Mouse (Mus musculus) liver, embryonic 14.5 days (tissue): ENCODE data around the gene Sf3a1. TPM values are rescaled to one million over a fixed set of nuclear protein-coding genes. Genes with fewer than 3 reads are reported as not detected.

Source experiments
- ATAC-seq: fragments of 200-750 bp; cut with Nextera tagmentation; 2 replicates; pipeline ENCODE4 v1.8.0; 2017; ENCODE audit warnings: moderate number of reproducible peaks, mild to moderate bottlenecking, moderate library complexity; ENCODE audit not compliant: insufficient read depth
- DNase-seq, 3 experiments: peaks; one replicate each; pipeline ENCODE4 v3.0.0-alpha.2; 2012 to 2013; ENCODE audit warnings: low read depth in 3 of 3, low spot score in 3 of 3
- H3K27ac ChIP-seq: fragments of 300-500 bp; sonication (generic); 2 replicates; pipeline ENCODE4 v1.5.1; 2014; ENCODE audit warnings: moderate library complexity, mild to moderate bottlenecking, control low read depth, inconsistent platforms
- H3K27me3 ChIP-seq: fragments of 300-500 bp; sonication (generic); 2 replicates; pipeline ENCODE4 v1.6.1; 2014; ENCODE audit warnings: mild to moderate bottlenecking, low read length, moderate library complexity; ENCODE audit not compliant: control insufficient read depth, insufficient read depth
- H3K36me3 ChIP-seq: fragments of 300-500 bp; sonication (generic); replicated peaks from 2 replicates; pipeline ENCODE4 v1.6.1; 2014; ENCODE audit warnings: low read depth; ENCODE audit not compliant: control insufficient read depth, insufficient read depth
- H3K4me1 ChIP-seq, 2 experiments: fragments of 200-500 bp in 1 of 2; fragments of 300-500 bp in 1 of 2; sonication (generic) in 1 of 2; replicated peaks; 2 replicates each; pipeline ENCODE4 v1.6.1; 2012 to 2014; ENCODE audit warnings: antibody characterized with exemption in 1 of 2, inconsistent platforms in 1 of 2, low read length in 1 of 2; ENCODE audit not compliant: control insufficient read depth in 2 of 2, insufficient read depth in 2 of 2
- H3K4me2 ChIP-seq: fragments of 300-500 bp; sonication (generic); 2 replicates; pipeline ENCODE4 v1.6.1; 2014; ENCODE audit warnings: low read depth, mild to moderate bottlenecking, control low read depth, moderate library complexity
- H3K4me3 ChIP-seq, 2 experiments: fragments of 200-500 bp in 1 of 2; fragments of 300-500 bp in 1 of 2; sonication (generic) in 1 of 2; 2 replicates each; pipeline ENCODE4 v1.5.1; 2012 to 2014; ENCODE audit warnings: low read depth in 2 of 2, low read length in 2 of 2, mild to moderate bottlenecking in 2 of 2, control low read depth in 1 of 2, inconsistent platforms in 1 of 2, moderate library complexity in 1 of 2; ENCODE audit not compliant: insufficient read depth in 1 of 2
- H3K9ac ChIP-seq: fragments of 300-500 bp; sonication (generic); replicated peaks from 2 replicates; pipeline ENCODE4 v1.6.1; 2014; ENCODE audit warnings: mild to moderate bottlenecking, control low read depth, moderate library complexity
- H3K9me3 ChIP-seq: fragments of 300-500 bp; sonication (generic); 2 replicates; pipeline ENCODE4 v1.6.1; 2016; ENCODE audit warnings: low read length, mixed read lengths; ENCODE audit not compliant: control insufficient read depth
- CTCF ChIP-seq: IDR thresholded peaks from 2 replicates; pipeline ENCODE4 v1.5.1; 2016; ENCODE audit warnings: antibody characterized with exemption, low read depth, control low read depth
- EP300 ChIP-seq: IDR thresholded peaks from 2 replicates; pipeline ENCODE4 v1.6.1; 2016; ENCODE audit warnings: antibody characterized with exemption, low read depth
- WGBS: fragments of 180-500 bp; shearing (Covaris S2); extraction: QIAGEN DNeasy Blood & Tissue Kit; methylation state at CpG from one replicate; pipeline ENCODE4 v1.1.7; 2014; ENCODE audit not compliant: insufficient replicate concordance; 5-methylcytosine and 5-hydroxymethylcytosine counted together
- polyA plus RNA-seq, 2 experiments: library from polyadenylated mRNA; depleted of rRNA in 1 of 2; stranded (reverse) in 1 of 2; unstranded in 1 of 2; fragments of >200 nt; fragmentation: Nextera tagmentation in 1 of 2; extraction: Ambion mirVana in 1 of 2; gene quantifications; 2 replicates each; pipeline versions ENCODE4 v1.2.1 to v1.2.3; 2012 to 2014

The Sf3a1 gene
- polyA plus RNA-seq, 2 experiments: 18.6 to 23.5 TPM

- 51% methylated on average over 2 of the region's 2 CpGs for WGBS
- Histone ChIP-seq H3K4me1 (peaks cover 5 to 9% of the 10 kb centered on the region in 2 experiments), H3K27ac (no peak overlapping the region), H3K27me3 (no peaks in the 10 kb centered on the region), H3K4me3 (no peak overlapping the region), H3K9me3 (no peaks in the 10 kb centered on the region), H3K9ac (no peak overlapping the region), H3K4me2 (no peak overlapping the region), H3K36me3 (no peaks in the 10 kb centered on the region; the same call in 1 of the 2 replicates)
- DNase-seq (no peak), ATAC-seq (no peak)
- TF ChIP-seq EP300: no peak
- no peak for TF ChIP-seq CTCF
Observed at GRCm38 (mm10) chr11:4138964-4139363, 21.2 kb upstream of the Sf3a1 start.

DNA sequence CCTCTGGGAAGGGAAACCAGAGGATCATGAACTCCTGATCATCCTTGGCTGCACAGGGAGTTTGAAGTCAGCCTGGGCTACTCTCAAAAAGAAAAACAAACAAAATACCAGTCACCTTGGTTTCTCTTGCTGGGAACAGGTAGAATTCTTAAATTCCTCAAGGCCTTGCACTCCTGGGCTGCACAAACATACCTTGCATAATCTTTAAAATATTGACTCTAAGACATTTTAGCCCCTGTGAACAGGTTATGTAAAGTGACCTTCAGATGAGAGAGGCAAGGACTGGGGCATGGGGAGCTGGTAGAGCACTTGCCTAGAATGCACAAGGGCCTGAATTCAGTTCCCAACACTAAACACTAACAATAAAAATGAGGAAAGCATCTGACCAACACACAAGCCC lies 18.6 kb upstream of the Sf3a1 start:
- H3K9ac ChIP-seq: no peak overlapping the region
- ATAC-seq: no peak
- H3K4me1 ChIP-seq: no peaks in the 10 kb centered on the region
- H3K27me3 ChIP-seq: no peaks in the 10 kb centered on the region
- TF ChIP-seq CTCF: no peak
- TF ChIP-seq EP300: no peak
- no peak overlapping the region for H3K27ac ChIP-seq
- no peak overlapping the region for H3K4me2 ChIP-seq
- no peaks in the 10 kb centered on the region; the same call in 1 of the 2 replicates for H3K36me3 ChIP-seq
- no peak for DNase-seq
- no peak overlapping the region for H3K4me3 ChIP-seq
- no peaks in the 10 kb centered on the region for H3K9me3 ChIP-seq

DNA sequence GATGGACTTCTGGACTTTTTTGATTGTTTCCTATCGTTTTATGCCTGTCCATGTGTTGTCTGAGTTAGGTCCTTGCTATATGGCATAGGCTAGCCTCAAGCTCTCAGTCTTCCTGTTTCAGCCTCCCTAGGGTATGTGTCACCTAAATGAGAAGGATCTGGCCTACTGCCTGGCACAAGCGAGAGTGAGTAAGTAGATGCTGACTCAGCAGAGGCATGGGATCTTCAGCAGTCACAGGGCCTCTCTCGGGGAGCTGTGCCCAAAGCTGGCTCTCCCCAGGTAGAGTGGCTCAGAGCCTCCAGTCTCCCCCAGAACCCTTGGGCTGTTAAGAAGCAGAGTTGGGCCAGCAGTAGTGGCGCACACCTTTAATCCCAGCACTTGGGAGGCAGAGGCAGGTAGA lies 17.8 kb upstream of the Sf3a1 start:
- ATAC-seq: no peak

DNA sequence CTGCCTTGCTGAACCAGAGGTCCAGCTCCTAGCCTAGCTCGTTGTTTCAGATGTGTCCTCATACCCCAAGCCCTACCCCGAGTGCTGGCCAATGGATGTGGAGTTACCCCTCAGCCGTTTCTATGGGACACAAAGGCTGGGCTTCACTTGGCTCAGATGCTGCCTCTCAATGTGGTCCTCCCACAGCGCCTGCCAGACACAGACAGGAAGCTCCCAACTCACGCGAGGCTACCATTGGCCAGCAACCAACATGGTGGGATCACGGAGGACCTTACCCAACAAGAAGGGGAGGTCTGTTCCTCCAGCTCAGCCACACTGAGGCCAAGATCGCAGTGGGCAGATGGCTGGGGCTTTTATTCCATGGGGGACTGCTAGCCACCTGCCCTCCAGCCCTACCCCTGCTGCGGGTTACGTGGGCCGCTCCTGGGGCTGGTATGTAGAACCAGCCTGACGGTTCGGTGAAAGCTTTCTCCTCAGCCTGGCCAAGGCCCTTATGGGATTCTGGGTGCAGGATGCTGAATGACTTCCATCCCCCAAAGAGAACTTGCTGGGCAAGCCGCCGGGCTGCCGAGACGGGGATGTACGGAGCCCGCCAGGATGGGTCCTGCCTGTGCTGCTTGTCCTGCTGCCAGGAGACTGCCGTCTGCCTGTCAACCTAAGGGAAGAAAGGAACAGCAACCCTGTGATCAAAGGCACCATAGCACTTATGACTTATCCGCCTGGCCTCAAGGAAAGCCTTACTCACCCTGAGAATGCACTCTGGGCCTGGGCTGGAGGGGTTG lies 16.7 kb upstream of the Sf3a1 start:
- no peak overlapping the region for H3K4me3 ChIP-seq
- WGBS: 80% methylated on average over 21 of the region's 21 CpGs
- H3K27ac ChIP-seq: no peak overlapping the region
- TF ChIP-seq CTCF (no peak), EP300 (no peak)
- no peak overlapping the region for H3K9ac ChIP-seq
- ATAC-seq (no peak), DNase-seq (no peak)
- H3K4me1 ChIP-seq: no peaks in the 10 kb centered on the region
- H3K27me3 ChIP-seq: no peaks in the 10 kb centered on the region
- H3K9me3 ChIP-seq: no peaks in the 10 kb centered on the region
- H3K36me3 ChIP-seq: no peaks in the 10 kb centered on the region; the same call in 1 of the 2 replicates
- H3K4me2 ChIP-seq: no peak overlapping the region

More for the DNA sequence above, 17.8 kb upstream of the Sf3a1 start:
- H3K9ac ChIP-seq: no peak overlapping the region
- TF ChIP-seq EP300 (no peak), CTCF (no peak)
- no peak overlapping the region for H3K4me2 ChIP-seq
- H3K4me3 ChIP-seq: no peak overlapping the region
- no peaks in the 10 kb centered on the region; the same call in 1 of the 2 replicates for H3K36me3 ChIP-seq
- no peak for DNase-seq
- H3K27me3 ChIP-seq: no peaks in the 10 kb centered on the region
- H3K9me3 ChIP-seq: no peaks in the 10 kb centered on the region
- 69% methylated on average over 4 of the region's 4 CpGs for WGBS
- H3K27ac ChIP-seq: no peak overlapping the region
- no peaks in the 10 kb centered on the region for H3K4me1 ChIP-seq

- no peaks in the 10 kb centered on the region for H3K4me1 ChIP-seq
- H3K27ac ChIP-seq: no peak overlapping the region
- no peaks in the 10 kb centered on the region for H3K27me3 ChIP-seq
- no peak overlapping the region for H3K4me3 ChIP-seq
- DNase-seq (no peak), ATAC-seq (no peak)
- H3K4me2 ChIP-seq: no peak overlapping the region
- no peak for TF ChIP-seq EP300
- TF ChIP-seq CTCF: no peak
- H3K9ac ChIP-seq: no peak overlapping the region
- 70% methylated on average over 6 of the region's 6 CpGs for WGBS
- H3K36me3 ChIP-seq: no peaks in the 10 kb centered on the region
- H3K9me3 ChIP-seq: no peaks in the 10 kb centered on the region
Observed at GRCm38 (mm10) chr11:4146381-4146780, 13.8 kb upstream of the Sf3a1 start.
